Mouse (Mus musculus): ENCODE measurements around the gene Pitpnm2. TPM values are rescaled to one million over a fixed set of nuclear protein-coding genes. Genes with fewer than 3 reads are reported as not detected.
"Not testable (repeated sequence)": the region's sequence is repeated elsewhere in the genome, so short reads cannot be mapped to it uniquely, and the experiment has no call there.

The Pitpnm2 gene
- polyA plus RNA-seq (2016; fragmentation: Nextera tagmentation; extraction: Ambion mirVana): 6.8 and 8.9 TPM in 2 replicates

GRCm38 (mm10) chr5:124249614-124250591, at the start of gene Pitpnm2:
Pitpnm2 (minus strand) TSS chr5:124249760.
- peak; percentile 77 for ATAC-seq (ENCODE audit: low FRiP score)
- Histone ChIP-seq H3K36me3 (replicated peaks) (peaks cover 9% of the 10 kb centered on the region), H3K27ac (peak within 1 kb of the TSS; percentile 71), H3K4me3 (replicated peaks) (peak within 1 kb of the TSS; percentile 71), H3K27me3 (peaks cover 18% of the 10 kb centered on the region; the same call in 1 of the 2 replicates), H3K9ac (peak within 1 kb of the TSS; percentile 80), H3K4me1 (peaks cover 34% of the 10 kb centered on the region), H3K4me2 (peak within 1 kb of the TSS; percentile 85), H3K9me3 (no peaks in the 10 kb centered on the region)
- under 1% methylated on average over 81 of the region's 90 CpGs for WGBS

- 59% methylated on average over 4 of the region's 4 CpGs for WGBS
- H3K4me1 ChIP-seq; H3K4me2 ChIP-seq; H3K4me3 ChIP-seq (replicated peaks); H3K27ac ChIP-seq; ATAC-seq (ENCODE audit: low FRiP score); H3K9ac ChIP-seq; H3K9me3 ChIP-seq; H3K27me3 ChIP-seq: not testable (repeated sequence)
- peaks cover 72% of the 10 kb centered on the region for H3K36me3 ChIP-seq (replicated peaks)
Measured at GRCm38 (mm10) chr5:124299307-124299706, 49.7 kb upstream of the Pitpnm2 start.

- no peak overlapping the region for H3K4me2 ChIP-seq
- no peak overlapping the region for H3K4me3 ChIP-seq (replicated peaks)
- no peak overlapping the region for H3K9ac ChIP-seq
- no peaks in the 10 kb centered on the region for H3K9me3 ChIP-seq
- no peak for ATAC-seq (ENCODE audit: low FRiP score)
- no peaks in the 10 kb centered on the region for H3K27me3 ChIP-seq
- no peaks in the 10 kb centered on the region for H3K4me1 ChIP-seq
- no peak overlapping the region for H3K27ac ChIP-seq
- 92% methylated on average over 4 of the region's 4 CpGs for WGBS
- peaks cover 81% of the 10 kb centered on the region for H3K36me3 ChIP-seq (replicated peaks)
Measured at GRCm38 (mm10) chr5:124296475-124296874, 46.9 kb upstream of the Pitpnm2 start.

GRCm38 (mm10) chr5:124293967-124294366, 44.4 kb upstream of the Pitpnm2 start:
- H3K4me1 ChIP-seq: no peaks in the 10 kb centered on the region
- no peak overlapping the region for H3K9ac ChIP-seq
- H3K9me3 ChIP-seq: no peaks in the 10 kb centered on the region
- H3K27ac ChIP-seq: no peak overlapping the region
- no peaks in the 10 kb centered on the region for H3K27me3 ChIP-seq
- WGBS: 95% methylated on average over 5 of the region's 5 CpGs
- no peak overlapping the region for H3K4me3 ChIP-seq (replicated peaks)
- ATAC-seq (ENCODE audit: low FRiP score): no peak
- no peak overlapping the region for H3K4me2 ChIP-seq
- peaks cover 94% of the 10 kb centered on the region for H3K36me3 ChIP-seq (replicated peaks)

- Histone ChIP-seq H3K27me3 (no peaks in the 10 kb centered on the region), H3K4me3 (replicated peaks) (no peak overlapping the region), H3K9me3 (0 out of 2 replicates have a peak, but pooled peaks cover 4% of the 10 kb centered on the region), H3K4me1 (no peaks in the 10 kb centered on the region), H3K4me2 (no peak overlapping the region), H3K27ac (no peak overlapping the region), H3K9ac (no peak overlapping the region), H3K36me3 (replicated peaks) (peaks cover 93% of the 10 kb centered on the region)
- ATAC-seq (ENCODE audit: low FRiP score): no peak
- WGBS: 95% methylated on average over 4 of the region's 4 CpGs
Measured at GRCm38 (mm10) chr5:124290216-124290615, 40.7 kb upstream of the Pitpnm2 start.

GRCm38 (mm10) chr5:124287616-124288247, 38.2 kb upstream of the Pitpnm2 start:
- WGBS: over 99% methylated on average over 6 of the region's 6 CpGs
- ATAC-seq (ENCODE audit: low FRiP score): no peak
- Histone ChIP-seq H3K4me3 (replicated peaks) (no peak overlapping the region), H3K27ac (no peak overlapping the region), H3K27me3 (no peaks in the 10 kb centered on the region), H3K9me3 (0 out of 2 replicates have a peak, but pooled peaks cover 4% of the 10 kb centered on the region), H3K36me3 (replicated peaks) (peaks cover 89% of the 10 kb centered on the region), H3K9ac (no peak overlapping the region), H3K4me1 (no peaks in the 10 kb centered on the region), H3K4me2 (no peak overlapping the region)

GRCm38 (mm10) chr5:124284330-124284729, 34.8 kb upstream of the Pitpnm2 start:
- Histone ChIP-seq H3K4me2 (no peak overlapping the region), H3K4me3 (replicated peaks) (no peak overlapping the region), H3K9me3 (0 out of 2 replicates have a peak, but pooled peaks cover 4% of the 10 kb centered on the region), H3K4me1 (no peaks in the 10 kb centered on the region), H3K27me3 (no peaks in the 10 kb centered on the region), H3K36me3 (replicated peaks) (peaks cover 88% of the 10 kb centered on the region), H3K27ac (no peak overlapping the region), H3K9ac (no peak overlapping the region)
- ATAC-seq (ENCODE audit: low FRiP score): no peak
- 74% methylated on average over 3 of the region's 3 CpGs for WGBS

- H3K27me3 ChIP-seq: no peaks in the 10 kb centered on the region
- no peak overlapping the region for H3K4me2 ChIP-seq
- H3K4me1 ChIP-seq: no peaks in the 10 kb centered on the region
- no peak for ATAC-seq (ENCODE audit: low FRiP score)
- H3K9me3 ChIP-seq: 0 out of 2 replicates have a peak, but pooled peaks cover 2% of the 10 kb centered on the region
- H3K4me3 ChIP-seq (replicated peaks): no peak overlapping the region
- H3K9ac ChIP-seq: no peak overlapping the region
- H3K36me3 ChIP-seq (replicated peaks): peaks cover 88% of the 10 kb centered on the region
- WGBS: 94% methylated on average over 2 of the region's 2 CpGs
- H3K27ac ChIP-seq: no peak overlapping the region
Measured at GRCm38 (mm10) chr5:124282854-124283253, 33.3 kb upstream of the Pitpnm2 start.

GRCm38 (mm10) chr5:124270226-124270625, 20.7 kb upstream of the Pitpnm2 start:
- 82% methylated on average over 5 of the region's 5 CpGs for WGBS

GRCm38 (mm10) chr5:124269661-124270060, 20.1 kb upstream of the Pitpnm2 start:
- Histone ChIP-seq H3K4me3 (replicated peaks) (no peak overlapping the region), H3K4me1 (peaks cover 18% of the 10 kb centered on the region), H3K4me2 (no peak overlapping the region), H3K27me3 (no peaks in the 10 kb centered on the region; the same call in 1 of the 2 replicates), H3K9me3 (no peaks in the 10 kb centered on the region), H3K9ac (no peak overlapping the region), H3K27ac (peak overlapping the region; percentile 69; the same call in 1 of the 2 replicates), H3K36me3 (replicated peaks) (peaks cover 32% of the 10 kb centered on the region)
- WGBS: 28% methylated on average over 11 of the region's 11 CpGs
- ATAC-seq (ENCODE audit: low FRiP score): peak; percentile 63

More at GRCm38 (mm10) chr5:124270226-124270625, 20.7 kb upstream of the Pitpnm2 start:
- no peak for ATAC-seq (ENCODE audit: low FRiP score)
- no peak overlapping the region for H3K9ac ChIP-seq
- H3K36me3 ChIP-seq (replicated peaks): peaks cover 34% of the 10 kb centered on the region
- H3K4me2 ChIP-seq: no peak overlapping the region
- peaks cover 18% of the 10 kb centered on the region for H3K4me1 ChIP-seq
- no peak overlapping the region for H3K4me3 ChIP-seq (replicated peaks)
- H3K27ac ChIP-seq: no peak overlapping the region
- no peaks in the 10 kb centered on the region for H3K9me3 ChIP-seq
- no peaks in the 10 kb centered on the region; the same call in 1 of the 2 replicates for H3K27me3 ChIP-seq

GRCm38 (mm10) chr5:124267652-124268051, 18.1 kb upstream of the Pitpnm2 start:
- Histone ChIP-seq H3K9me3 (no peaks in the 10 kb centered on the region), H3K4me1 (peaks cover 18% of the 10 kb centered on the region), H3K4me2 (no peak overlapping the region), H3K9ac (no peak overlapping the region), H3K27ac (no peak overlapping the region), H3K4me3 (replicated peaks) (no peak overlapping the region), H3K36me3 (replicated peaks) (peaks cover 49% of the 10 kb centered on the region), H3K27me3 (no peaks in the 10 kb centered on the region; the same call in 1 of the 2 replicates)
- 95% methylated on average over 6 of the region's 6 CpGs for WGBS
- ATAC-seq (ENCODE audit: low FRiP score): no peak

- Histone ChIP-seq H3K36me3 (replicated peaks) (peaks cover 55% of the 10 kb centered on the region), H3K9me3 (no peaks in the 10 kb centered on the region)
- WGBS: 93% methylated on average over 6 of the region's 6 CpGs
Measured at GRCm38 (mm10) chr5:124266821-124267220, 17.3 kb upstream of the Pitpnm2 start.

More at GRCm38 (mm10) chr5:124266821-124267220, 17.3 kb upstream of the Pitpnm2 start:
- Histone ChIP-seq H3K27me3 (no peaks in the 10 kb centered on the region; the same call in 1 of the 2 replicates), H3K9ac (no peak overlapping the region), H3K4me1 (peaks cover 18% of the 10 kb centered on the region), H3K27ac (no peak overlapping the region), H3K4me3 (replicated peaks) (no peak overlapping the region), H3K4me2 (no peak overlapping the region)
- ATAC-seq (ENCODE audit: low FRiP score): no peak

Measured in forebrain, embryonic 12.5 days (tissue).